Mouse (Mus musculus): ENCODE measurements at regions not wholly inside any gene's neighbourhood (a gene's known extent, or its start where the extent isn't known, plus 50 kb on each side); places are given as distances from the start of the nearest gene placed in this dataset.

GRCm38 (mm10) chr16:93272636-93273035, 331.2 kb downstream of the Setd4 start:
- TF ChIP-seq POLR2A (IDR thresholded peaks at IDR 0.05; ENCODE audit: borderline replicate concordance, extremely low read depth, insufficient read depth, insufficient read length, poor library complexity, severe bottlenecking), result no peak
- TF ChIP-seq CTCF (IDR thresholded peaks at IDR 0.05; ENCODE audit: borderline replicate concordance, extremely low read depth, insufficient read depth, insufficient read length), result no peak

Data from brain, embryonic 14.5 days (tissue).